Mouse (Mus musculus) C2C12 (cell line): Measurements from ENCODE around the gene Rpusd3. TPM values are rescaled to one million over a fixed set of nuclear protein-coding genes. Genes with fewer than 3 reads are reported as not detected.

Experiments
- H3K27me3 ChIP-seq: one replicate; pipeline ENCODE4 v1.6.1; 2011; ENCODE audit not compliant: control insufficient read depth, insufficient read depth, insufficient read length
- H3K36me3 ChIP-seq: one replicate; pipeline ENCODE4 v1.6.1; 2011; ENCODE audit not compliant: control insufficient read depth, insufficient read depth
- H3K4me3 ChIP-seq: one replicate; pipeline ENCODE4 v1.5.1; 2011; ENCODE audit warnings: mild to moderate bottlenecking, control low read depth; ENCODE audit not compliant: poor library complexity, insufficient read depth, severe bottlenecking
- H3K79me2 ChIP-seq: one replicate; pipeline ENCODE4 v1.6.1; 2011; ENCODE audit not compliant: control insufficient read depth, insufficient read depth
- H3K79me3 ChIP-seq: one replicate; pipeline ENCODE4 v1.6.1; 2011; ENCODE audit warnings: low read depth, control low read depth
- H3ac ChIP-seq: one replicate; pipeline ENCODE3; 2011; ENCODE audit warnings: low read depth; ENCODE audit not compliant: control insufficient read depth, insufficient read length
- CEBPB ChIP-seq: IDR thresholded peaks from one replicate; pipeline ENCODE4 v1.6.1; 2011; ENCODE audit warnings: low read depth, mild to moderate bottlenecking, control low read depth, moderate library complexity
- CTCF ChIP-seq: IDR thresholded peaks from one replicate; pipeline ENCODE4 v1.5.1; 2011; ENCODE audit not compliant: control insufficient read depth, insufficient read depth, insufficient read length
- FOSL1 ChIP-seq: IDR thresholded peaks from one replicate; pipeline ENCODE4 v1.8.0; 2011; ENCODE audit warnings: mild to moderate bottlenecking, low read length; ENCODE audit not compliant: poor library complexity, insufficient read depth, severe bottlenecking
- MAX ChIP-seq: IDR thresholded peaks from one replicate; pipeline ENCODE4 v1.6.1; 2011; ENCODE audit warnings: mild to moderate bottlenecking, control low read depth
- MYOD1 ChIP-seq: IDR thresholded peaks from one replicate; pipeline ENCODE4 v1.6.1; 2011; ENCODE audit warnings: low read depth; ENCODE audit not compliant: control insufficient read depth, insufficient read length
- MYOG ChIP-seq: IDR thresholded peaks from one replicate; pipeline ENCODE4 v1.6.1; 2011; ENCODE audit not compliant: control insufficient read depth, insufficient read length; ENCODE audit errors: extremely low read depth
- USF1 ChIP-seq: IDR thresholded peaks from one replicate; pipeline ENCODE4 v1.6.1; 2011; ENCODE audit warnings: low read depth, mild to moderate bottlenecking, control low read depth, moderate library complexity
- polyA plus RNA-seq: library from polyadenylated mRNA; unstranded; fragments of >200 nt; fragmentation: generic; extraction: Trizol; gene quantifications from one replicate; pipeline ENCODE4 v1.2.1, GENCODE M21; 2012; ENCODE audit warnings: missing spikeins

Rpusd3 gene
- polyA plus RNA-seq, 1 experiment: 8.8 TPM

DNA sequence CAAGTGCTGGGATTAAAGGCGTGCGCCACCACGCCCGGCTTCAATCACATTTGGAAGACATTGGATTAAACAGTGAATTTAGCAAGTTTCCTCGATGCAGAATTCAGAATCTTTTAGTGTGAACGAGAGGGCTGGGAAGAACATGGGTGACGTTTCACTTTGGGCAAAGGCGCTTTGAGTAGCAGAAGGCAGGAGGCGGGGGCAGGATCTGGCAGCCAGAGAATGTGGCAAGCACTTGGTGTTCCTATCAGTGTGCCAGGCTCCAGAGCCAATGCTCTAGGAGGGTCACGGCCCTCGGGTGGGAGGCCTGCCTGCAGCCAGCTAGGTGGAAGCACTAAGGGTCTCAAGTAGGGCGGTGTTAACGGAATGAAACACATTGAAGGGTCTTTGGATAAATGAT lies 17.0 kb downstream of the Rpusd3 start:
- no peak overlapping the region for H3ac ChIP-seq
- H3K79me3 ChIP-seq: no peaks in the 10 kb centered on the region
- TF ChIP-seq MYOG: no peak
- TF ChIP-seq MYOD1: no peak
- TF ChIP-seq CEBPB: no peak
- no peak for TF ChIP-seq CTCF
- no peak for TF ChIP-seq FOSL1
- peaks cover 13% of the 10 kb centered on the region for H3K36me3 ChIP-seq
- H3K4me3 ChIP-seq: no peak overlapping the region
- no peaks in the 10 kb centered on the region for H3K79me2 ChIP-seq
- H3K27me3 ChIP-seq: no peaks in the 10 kb centered on the region

DNA sequence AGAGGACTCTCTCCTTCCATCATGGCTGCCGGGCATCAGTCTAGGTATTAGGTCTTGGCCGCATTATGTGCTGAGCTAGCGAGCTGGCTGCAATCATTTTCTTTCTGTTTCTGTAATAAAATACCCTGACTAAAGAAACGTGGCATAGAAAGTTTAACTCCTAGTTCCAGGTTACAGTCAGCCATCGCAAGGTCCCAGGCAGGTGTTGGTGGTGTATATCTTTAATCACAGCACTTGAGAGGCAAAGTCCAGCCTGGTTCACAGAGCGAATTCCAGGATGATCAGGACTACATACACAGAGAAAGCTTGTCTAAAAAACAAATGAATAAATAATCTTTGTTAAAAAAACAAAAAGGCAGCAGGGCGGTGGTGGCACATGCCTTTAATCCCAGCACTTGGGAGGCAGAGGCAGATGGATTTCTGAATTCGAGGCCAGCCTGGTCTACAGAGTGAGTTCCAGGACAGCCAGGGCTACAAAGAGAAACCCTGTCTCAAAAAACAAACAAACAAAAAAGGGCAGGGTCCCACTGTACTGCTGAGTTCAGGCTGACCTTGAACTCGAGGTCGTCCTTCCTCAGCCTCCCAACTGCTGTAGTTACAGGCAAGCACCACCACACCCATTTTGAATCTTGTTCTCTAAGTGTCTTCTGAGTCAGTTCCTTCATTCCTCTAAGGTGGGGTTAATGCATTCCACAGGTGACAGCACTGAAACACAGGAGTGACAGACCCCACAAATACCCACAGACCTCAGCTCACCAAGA lies 22.7 kb downstream of the Rpusd3 start:
- H3K27me3 ChIP-seq: no peaks in the 10 kb centered on the region
- H3K79me3 ChIP-seq: no peaks in the 10 kb centered on the region
- TF ChIP-seq MYOG: no peak
- TF ChIP-seq USF1: no peak
- no peak for TF ChIP-seq CEBPB
- TF ChIP-seq MYOD1: no peak
- TF ChIP-seq CTCF: no peak
- no peak for TF ChIP-seq MAX
- no peak for TF ChIP-seq FOSL1
- no peaks in the 10 kb centered on the region for H3K79me2 ChIP-seq
- H3K4me3 ChIP-seq: no peak overlapping the region
- H3ac ChIP-seq: no peak overlapping the region
- peaks cover 14% of the 10 kb centered on the region for H3K36me3 ChIP-seq

DNA sequence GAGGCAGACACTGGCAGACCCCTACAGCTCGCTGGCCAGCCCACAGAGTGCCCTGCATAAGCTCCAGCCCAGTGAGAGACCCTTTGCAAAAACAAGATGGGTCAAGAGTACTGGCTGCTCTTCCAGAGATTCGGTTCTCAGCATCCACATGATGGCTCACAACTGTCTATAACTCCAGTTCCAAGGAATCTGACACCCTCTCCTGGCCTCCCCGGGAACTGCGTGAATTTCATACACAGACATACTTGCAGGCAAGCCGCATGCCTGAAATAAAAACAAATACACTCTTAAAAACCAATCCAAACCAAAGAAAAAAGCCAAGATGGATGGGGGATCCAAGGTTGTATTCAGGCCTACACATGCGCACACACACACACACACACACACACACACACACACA lies 23.6 kb downstream of the Rpusd3 start:
- Histone ChIP-seq H3K27me3 (no peaks in the 10 kb centered on the region), H3K79me3 (no peaks in the 10 kb centered on the region), H3K36me3 (peaks cover 20% of the 10 kb centered on the region), H3K4me3 (no peak overlapping the region), H3ac (no peak overlapping the region), H3K79me2 (no peaks in the 10 kb centered on the region)
- TF ChIP-seq MAX (no peak), CTCF (no peak), MYOD1 (no peak), USF1 (no peak), CEBPB (no peak), FOSL1 (no peak), MYOG (no peak)

DNA sequence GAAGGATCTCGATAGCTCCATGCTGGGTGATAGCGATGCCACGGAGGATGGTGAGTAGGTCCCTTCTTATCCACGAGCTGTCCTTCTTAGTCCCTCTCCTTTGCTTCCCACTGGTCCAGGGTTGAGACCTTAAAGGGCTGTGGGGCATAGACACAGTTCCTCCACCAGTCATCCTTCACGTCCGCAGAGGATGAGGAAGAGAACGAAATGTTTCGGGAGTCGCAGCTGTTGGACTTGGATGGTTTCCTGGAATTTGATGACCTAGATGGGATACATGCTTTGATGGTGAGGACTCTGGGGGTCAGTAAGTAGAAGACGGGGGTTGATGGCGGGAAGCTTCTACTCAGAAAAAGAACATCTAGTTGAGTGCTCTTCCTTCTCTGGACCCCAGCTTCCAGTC lies 24.3 kb downstream of the Rpusd3 start:
- Histone ChIP-seq H3K36me3 (peaks cover 27% of the 10 kb centered on the region), H3K27me3 (no peaks in the 10 kb centered on the region), H3ac (no peak overlapping the region), H3K79me3 (no peaks in the 10 kb centered on the region), H3K79me2 (no peaks in the 10 kb centered on the region), H3K4me3 (no peak overlapping the region)
- TF ChIP-seq CTCF: no peak
- TF ChIP-seq USF1: no peak
- no peak for TF ChIP-seq MYOD1
- TF ChIP-seq MYOG: no peak
- TF ChIP-seq FOSL1: no peak
- TF ChIP-seq CEBPB: no peak
- no peak for TF ChIP-seq MAX

DNA sequence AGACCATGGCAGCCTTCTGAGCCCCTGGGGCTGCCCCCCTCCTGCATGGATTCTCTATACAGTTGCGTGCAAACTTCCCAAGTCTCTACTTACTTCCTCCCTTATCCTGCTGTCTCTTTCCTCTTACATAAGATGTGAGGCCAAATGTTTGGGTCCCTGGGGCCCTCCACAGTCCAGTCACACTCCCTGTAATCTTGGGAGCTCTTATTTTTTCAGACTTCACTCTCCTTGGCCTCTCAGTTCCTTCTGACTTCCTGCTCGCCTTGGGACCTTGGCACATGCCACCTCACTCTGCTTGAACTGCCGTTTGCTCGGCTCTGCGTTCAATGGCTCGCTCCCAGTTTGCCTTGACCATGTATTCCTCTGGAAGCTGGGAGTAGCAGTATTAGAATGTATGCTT lies 25.2 kb downstream of the Rpusd3 start:
- Histone ChIP-seq H3K36me3 (peaks cover 35% of the 10 kb centered on the region), H3K4me3 (no peak overlapping the region), H3K79me2 (no peaks in the 10 kb centered on the region), H3K79me3 (no peaks in the 10 kb centered on the region), H3K27me3 (no peaks in the 10 kb centered on the region), H3ac (no peak overlapping the region)
- TF ChIP-seq MYOG (no peak), MYOD1 (no peak), USF1 (no peak), CEBPB (no peak), MAX (no peak), CTCF (no peak), FOSL1 (no peak)
